Mouse (Mus musculus): Measurements from ENCODE around the gene Spsb4.

The Spsb4 gene

GRCm38 (mm10) chr9:97018677-97019147 lies at the start of gene Spsb4:
TSS of gene Spsb4 (minus strand) at chr9:97018843.
- peak; percentile 35 for DNase-seq

- DNase-seq: no peak
Observed at GRCm38 (mm10) chr9:97067761-97068160, 49.1 kb upstream of the Spsb4 start.

GRCm38 (mm10) chr9:97065885-97066284 lies 47.2 kb upstream of the Spsb4 start:
- no peak for DNase-seq

GRCm38 (mm10) chr9:97065216-97065615 lies 46.6 kb upstream of the Spsb4 start:
- DNase-seq: no peak

GRCm38 (mm10) chr9:97064161-97064560 lies 45.5 kb upstream of the Spsb4 start:
- no peak for DNase-seq

GRCm38 (mm10) chr9:97061696-97062095 lies 43.1 kb upstream of the Spsb4 start:
- DNase-seq: no peak

GRCm38 (mm10) chr9:97056541-97057338 lies 38.1 kb upstream of the Spsb4 start:
- no peak for DNase-seq

GRCm38 (mm10) chr9:97055906-97056305 lies 37.3 kb upstream of the Spsb4 start:
- DNase-seq: no peak

- DNase-seq: no peak
Observed at GRCm38 (mm10) chr9:97051176-97051575, 32.5 kb upstream of the Spsb4 start.

- no peak for DNase-seq
Observed at GRCm38 (mm10) chr9:97046240-97046639, 27.6 kb upstream of the Spsb4 start.

- no peak for DNase-seq
Observed at GRCm38 (mm10) chr9:97041633-97042032, 23.0 kb upstream of the Spsb4 start.

GRCm38 (mm10) chr9:97038010-97038409 lies 19.4 kb upstream of the Spsb4 start:
- no peak for DNase-seq

- DNase-seq: no peak
Observed at GRCm38 (mm10) chr9:97036656-97037055, 18.0 kb upstream of the Spsb4 start.

- DNase-seq: no peak
Observed at GRCm38 (mm10) chr9:97027361-97027760, 8.7 kb upstream of the Spsb4 start.

- no peak for DNase-seq
Observed at GRCm38 (mm10) chr9:97026006-97026405, 7.4 kb upstream of the Spsb4 start.

- DNase-seq: no peak
Observed at GRCm38 (mm10) chr9:97024451-97024850, 5.8 kb upstream of the Spsb4 start.

GRCm38 (mm10) chr9:97022948-97023347 lies 4.3 kb upstream of the Spsb4 start:
- DNase-seq: no peak

- DNase-seq: no peak
Observed at GRCm38 (mm10) chr9:97022371-97022770, 3.7 kb upstream of the Spsb4 start.

GRCm38 (mm10) chr9:97020152-97020551 lies 1.5 kb upstream of the Spsb4 start:
- no peak for DNase-seq

- no peak for DNase-seq
Observed at GRCm38 (mm10) chr9:97019686-97020085, 1.0 kb upstream of the Spsb4 start.

GRCm38 (mm10) chr9:97019231-97019630 lies 588 bp upstream of the Spsb4 start:
- no peak for DNase-seq

GRCm38 (mm10) chr9:97017811-97018641 lies 617 bp downstream of the Spsb4 start:
- peak; percentile 80 for DNase-seq

- no peak for DNase-seq
Observed at GRCm38 (mm10) chr9:97017121-97017810, 1.4 kb downstream of the Spsb4 start.

Measured in thymus, postnatal 14 days (tissue).